Mouse (Mus musculus) ES-Bruce4 (cell line): Measurements from ENCODE around the gene B4gat1.

Experiments used
- CTCF ChIP-seq: IDR thresholded peaks from one replicate; pipeline ENCODE4 v1.8.1; 2011; ENCODE audit warnings: low read depth, low read length
- EP300 ChIP-seq: IDR thresholded peaks from 2 replicates; pipeline ENCODE4 v1.6.1; 2011; ENCODE audit warnings: low read depth, low read length; ENCODE audit not compliant: insufficient read depth
- POLR2A ChIP-seq: IDR thresholded peaks from one replicate; pipeline ENCODE4 v1.8.1; 2011; ENCODE audit warnings: low read length; ENCODE audit not compliant: insufficient read depth

DNA sequence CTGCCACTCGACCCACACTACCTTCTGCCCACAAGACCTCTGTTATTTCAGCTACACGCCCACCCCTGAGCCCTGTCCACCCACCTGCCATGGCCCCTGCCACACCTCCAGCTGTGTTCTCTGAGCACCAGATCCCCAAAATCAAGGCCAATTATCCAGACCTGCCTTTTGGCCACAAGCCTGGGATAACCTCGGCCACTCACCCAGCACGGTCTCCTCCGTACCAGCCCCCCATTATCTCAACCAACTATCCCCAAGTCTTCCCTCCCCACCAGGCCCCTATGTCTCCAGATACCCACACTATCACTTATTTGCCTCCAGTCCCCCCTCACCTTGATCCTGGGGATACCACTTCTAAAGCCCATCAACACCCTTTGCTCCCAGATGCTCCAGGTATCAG is 30.9 kb downstream of the B4gat1 start:
- TF ChIP-seq CTCF (no peak), POLR2A (no peak), EP300 (no peak)
